Mouse (Mus musculus) stomach, postnatal 0 days (tissue): ENCODE results near the gene Acot7.

Experiments
- CTCF ChIP-seq: IDR thresholded peaks from 2 replicates; pipeline ENCODE4 v1.5.1; 2016; ENCODE audit warnings: antibody characterized with exemption, low read depth, mild to moderate bottlenecking, moderate library complexity
- EP300 ChIP-seq: optimal IDR thresholded peaks from 2 replicates; pipeline ENCODE3; 2016; ENCODE audit warnings: antibody characterized with exemption

DNA sequence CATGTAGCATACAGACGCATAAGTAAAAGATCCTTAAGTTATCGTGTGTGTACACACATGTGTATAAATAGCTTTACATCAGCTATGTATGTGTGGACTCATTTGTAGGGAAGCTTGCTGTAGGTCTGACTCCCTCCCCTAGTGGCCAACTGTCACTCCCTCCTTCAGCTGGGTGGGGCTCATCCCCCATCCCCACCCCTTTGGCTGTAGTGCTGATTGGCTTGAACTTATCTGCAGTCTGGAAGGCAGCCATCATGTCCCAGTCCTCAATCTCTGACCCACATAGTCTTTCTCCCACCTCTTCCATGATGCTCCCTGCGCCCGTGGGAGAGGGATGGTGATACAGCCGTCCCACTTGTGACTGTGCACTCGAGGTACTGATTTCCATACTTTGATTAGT lies 26.7 kb downstream of the Acot7 start:
- peak; percentile 52 for TF ChIP-seq CTCF
- no peak for TF ChIP-seq EP300
